Mouse (Mus musculus) neural tube, embryonic 12.5 days (tissue): ENCODE data around the gene 4930519P11Rik. TPM values are rescaled to one million over a fixed set of nuclear protein-coding genes. Genes with fewer than 3 reads are reported as not detected.

ENCODE experiments used
- ATAC-seq: fragments of 200-750 bp; cut with Nextera tagmentation; 2 replicates; pipeline ENCODE4 v1.8.0; 2017; ENCODE audit warnings: low read depth, mild to moderate bottlenecking, moderate TSS enrichment, moderate library complexity; ENCODE audit not compliant: low FRiP score
- H3K27ac ChIP-seq: fragments of 300-500 bp; sonication (generic); 2 replicates; pipeline ENCODE4 v1.5.1; 2016
- H3K27me3 ChIP-seq: fragments of 300-500 bp; sonication (generic); replicated peaks from 2 replicates; pipeline ENCODE4 v1.6.1; 2016; ENCODE audit warnings: mild to moderate bottlenecking
- H3K36me3 ChIP-seq: fragments of 300-500 bp; sonication (generic); 2 replicates; pipeline ENCODE4 v1.6.1; 2016; ENCODE audit warnings: mild to moderate bottlenecking
- H3K4me1 ChIP-seq: fragments of 300-500 bp; sonication (generic); 2 replicates; pipeline ENCODE4 v1.6.1; 2016
- H3K4me2 ChIP-seq: fragments of 300-500 bp; sonication (generic); replicated peaks from 2 replicates; pipeline ENCODE4 v1.6.1; 2016; ENCODE audit warnings: mild to moderate bottlenecking
- H3K4me3 ChIP-seq: fragments of 300-500 bp; sonication (generic); 2 replicates; pipeline ENCODE4 v1.5.1; 2016
- H3K9ac ChIP-seq: fragments of 300-500 bp; sonication (generic); 2 replicates; pipeline ENCODE4 v1.6.1; 2016; ENCODE audit warnings: mild to moderate bottlenecking
- H3K9me3 ChIP-seq: fragments of 300-500 bp; sonication (generic); 2 replicates; pipeline ENCODE4 v1.6.1; 2016; ENCODE audit warnings: mild to moderate bottlenecking
- WGBS: fragments of 180-500 bp; shearing (Covaris S2); methylation state at CpG from one replicate; pipeline ENCODE4 v1.1.7; 2016; 5-methylcytosine and 5-hydroxymethylcytosine counted together
- polyA plus RNA-seq: library from polyadenylated mRNA; unstranded; fragments of >200 nt; fragmentation: Nextera tagmentation; extraction: Ambion mirVana; gene quantifications from 2 replicates; pipeline ENCODE4 v1.2.1, GENCODE M21; 2016

The 4930519P11Rik gene
- polyA plus RNA-seq, 1 experiment from 2014 or later = 0.58 TPM

GRCm38 (mm10) chr2:154576876-154577743, 36.1 kb downstream of the 4930519P11Rik start:
- H3K4me3 ChIP-seq = no peak overlapping the region
- 20% methylated on average over 12 of the region's 12 CpGs for whole genome bisulfite sequencing
- H3K9ac ChIP-seq = no peak overlapping the region; the same call in 1 of the 2 replicates

GRCm38 (mm10) chr2:154574271-154574670, 39.0 kb downstream of the 4930519P11Rik start:
- H3K27ac ChIP-seq = no peak overlapping the region
- no peaks in the 10 kb centered on the region for H3K27me3 ChIP-seq
- no peak overlapping the region for H3K4me2 ChIP-seq
- no peaks in the 10 kb centered on the region for H3K36me3 ChIP-seq
- no peaks in the 10 kb centered on the region for H3K9me3 ChIP-seq
- peaks cover 28% of the 10 kb centered on the region for H3K4me1 ChIP-seq
- no peak overlapping the region for H3K4me3 ChIP-seq
- ATAC-seq = no peak
- 37% methylated on average over 7 of the region's 7 CpGs for WGBS
- H3K9ac ChIP-seq = no peak overlapping the region

More at GRCm38 (mm10) chr2:154576876-154577743, 36.1 kb downstream of the 4930519P11Rik start:
- ATAC-seq = peak; percentile 87
- H3K4me2 ChIP-seq = 0 out of 2 replicates have a peak overlapping the region, but pooled peaks have one; percentile 3
- H3K36me3 ChIP-seq = no peaks in the 10 kb centered on the region
- H3K27me3 ChIP-seq = no peaks in the 10 kb centered on the region
- peaks cover 18% of the 10 kb centered on the region for H3K4me1 ChIP-seq
- H3K27ac ChIP-seq = peak overlapping the region; percentile 75
- no peaks in the 10 kb centered on the region for H3K9me3 ChIP-seq

- 87% methylated on average over 3 of the region's 3 CpGs for WGBS
- Histone ChIP-seq H3K4me3 (no peak overlapping the region), H3K4me2 (no peak overlapping the region), H3K4me1 (peaks cover 41% of the 10 kb centered on the region), H3K27ac (no peak overlapping the region), H3K9me3 (no peaks in the 10 kb centered on the region), H3K36me3 (no peaks in the 10 kb centered on the region), H3K9ac (no peak overlapping the region), H3K27me3 (no peaks in the 10 kb centered on the region)
- ATAC-seq = no peak
Observed at GRCm38 (mm10) chr2:154572996-154573395, 40.2 kb downstream of the 4930519P11Rik start.

GRCm38 (mm10) chr2:154571976-154572375, 41.3 kb downstream of the 4930519P11Rik start:
- Histone ChIP-seq H3K27me3 (no peaks in the 10 kb centered on the region), H3K36me3 (no peaks in the 10 kb centered on the region), H3K4me2 (no peak overlapping the region), H3K9me3 (no peaks in the 10 kb centered on the region), H3K4me1 (peaks cover 39% of the 10 kb centered on the region), H3K9ac (no peak overlapping the region), H3K4me3 (no peak overlapping the region), H3K27ac (no peak overlapping the region)
- ATAC-seq = no peak
- 71% methylated on average over 8 of the region's 8 CpGs for WGBS

- H3K4me3 ChIP-seq = no peak overlapping the region
- H3K9ac ChIP-seq = no peak overlapping the region
- no peak overlapping the region for H3K27ac ChIP-seq
- ATAC-seq = no peak
- H3K4me1 ChIP-seq = peaks cover 39% of the 10 kb centered on the region
- no peaks in the 10 kb centered on the region for H3K9me3 ChIP-seq
- H3K36me3 ChIP-seq = no peaks in the 10 kb centered on the region
- WGBS = 79% methylated on average over 4 of the region's 4 CpGs
- H3K27me3 ChIP-seq = no peaks in the 10 kb centered on the region
- no peak overlapping the region for H3K4me2 ChIP-seq
Observed at GRCm38 (mm10) chr2:154571266-154571665, 42.0 kb downstream of the 4930519P11Rik start.

- Histone ChIP-seq H3K9ac (no peak overlapping the region), H3K4me2 (peak overlapping the region; percentile 96), H3K4me1 (peaks cover 43% of the 10 kb centered on the region), H3K27me3 (no peaks in the 10 kb centered on the region), H3K27ac (no peak overlapping the region), H3K36me3 (no peaks in the 10 kb centered on the region), H3K4me3 (no peak overlapping the region), H3K9me3 (no peaks in the 10 kb centered on the region)
- ATAC-seq = no peak
- 69% methylated on average over 4 of the region's 4 CpGs for WGBS
Observed at GRCm38 (mm10) chr2:154570666-154571065, 42.6 kb downstream of the 4930519P11Rik start.

GRCm38 (mm10) chr2:154569836-154570286, 43.4 kb downstream of the 4930519P11Rik start, which contains the start of gene E2f1:
Gene E2f1 (minus strand): TSS chr2:154569892.
- H3K9me3 ChIP-seq = no peaks in the 10 kb centered on the region
- H3K4me2 ChIP-seq = peak within 1 kb of the TSS; percentile 96
- peak within 1 kb of the TSS; percentile 84 for H3K4me3 ChIP-seq
- peaks cover 46% of the 10 kb centered on the region for H3K4me1 ChIP-seq
- WGBS = under 1% methylated on average over 44 of the region's 44 CpGs
- peak within 1 kb of the TSS; percentile 65 for H3K27ac ChIP-seq
- ATAC-seq = peak; percentile 97
- no peaks in the 10 kb centered on the region for H3K27me3 ChIP-seq
- no peaks in the 10 kb centered on the region for H3K36me3 ChIP-seq
- peak within 1 kb of the TSS; percentile 77 for H3K9ac ChIP-seq

GRCm38 (mm10) chr2:154569071-154569748, 44.0 kb downstream of the 4930519P11Rik start:
- no peaks in the 10 kb centered on the region for H3K27me3 ChIP-seq
- peaks cover 46% of the 10 kb centered on the region for H3K4me1 ChIP-seq
- peaks cover 2% of the 10 kb centered on the region; the same call in 1 of the 2 replicates for H3K36me3 ChIP-seq
- H3K9me3 ChIP-seq = no peaks in the 10 kb centered on the region
- peak overlapping the region; percentile 96 for H3K4me2 ChIP-seq
- peak overlapping the region; percentile 65 for H3K27ac ChIP-seq
- H3K4me3 ChIP-seq = peak overlapping the region; percentile 84
- H3K9ac ChIP-seq = peak overlapping the region; percentile 77
- peak; percentile 79 for ATAC-seq
- WGBS = under 1% methylated on average over 56 of the region's 70 CpGs

GRCm38 (mm10) chr2:154568329-154569070, 44.7 kb downstream of the 4930519P11Rik start:
- H3K36me3 ChIP-seq = peaks cover 9% of the 10 kb centered on the region
- H3K9me3 ChIP-seq = no peaks in the 10 kb centered on the region
- H3K27ac ChIP-seq = peak overlapping the region; percentile 65
- H3K4me2 ChIP-seq = peak overlapping the region; percentile 96
- no peaks in the 10 kb centered on the region for H3K27me3 ChIP-seq
- peaks cover 46% of the 10 kb centered on the region for H3K4me1 ChIP-seq
- H3K4me3 ChIP-seq = peak overlapping the region; percentile 84
- 11% methylated on average over 10 of the region's 10 CpGs for WGBS
- ATAC-seq = peak; percentile 15
- peak overlapping the region; percentile 77 for H3K9ac ChIP-seq

- Histone ChIP-seq H3K4me3 (peak overlapping the region; percentile 84), H3K4me2 (peak overlapping the region; percentile 96), H3K36me3 (peaks cover 16% of the 10 kb centered on the region), H3K9ac (peak overlapping the region; percentile 77; the same call in 1 of the 2 replicates), H3K27me3 (no peaks in the 10 kb centered on the region), H3K27ac (peak overlapping the region; percentile 51; the same call in 1 of the 2 replicates), H3K9me3 (no peaks in the 10 kb centered on the region), H3K4me1 (peaks cover 46% of the 10 kb centered on the region)
- 64% methylated on average over 2 of the region's 2 CpGs for WGBS
- no peak for ATAC-seq
Observed at GRCm38 (mm10) chr2:154567766-154568165, 45.5 kb downstream of the 4930519P11Rik start.

GRCm38 (mm10) chr2:154566641-154567040, 46.6 kb downstream of the 4930519P11Rik start:
- H3K4me3 ChIP-seq = no peak overlapping the region
- peaks cover 46% of the 10 kb centered on the region for H3K4me1 ChIP-seq
- no peaks in the 10 kb centered on the region for H3K27me3 ChIP-seq
- 37% methylated on average over 8 of the region's 8 CpGs for WGBS
- no peak for ATAC-seq
- H3K9ac ChIP-seq = 0 out of 2 replicates have a peak overlapping the region, but pooled peaks have one; percentile 2
- H3K36me3 ChIP-seq = peaks cover 22% of the 10 kb centered on the region
- H3K9me3 ChIP-seq = no peaks in the 10 kb centered on the region
- peak overlapping the region; percentile 96 for H3K4me2 ChIP-seq
- H3K27ac ChIP-seq = no peak overlapping the region
